Mouse (Mus musculus): ENCODE results near the gene Gm8005. TPM values are rescaled to one million over a fixed set of nuclear protein-coding genes. Genes with fewer than 3 reads are reported as not detected.
"Not testable (repeated sequence)": the region's sequence is repeated elsewhere in the genome, so short reads cannot be mapped to it uniquely, and the experiment has no call there.

The Gm8005 gene
- polyA plus RNA-seq (2012; rRNA removed): not detected in 2 replicates

- 90% methylated on average over 2 of the region's 4 CpGs for WGBS
- not testable (repeated sequence) for H3K4me1 ChIP-seq (ENCODE audit: control insufficient read depth, insufficient read depth, low read length); DNase-seq; H3K4me3 ChIP-seq (replicated peaks; ENCODE audit: extremely low read depth, low read depth, low read length)
These were observed at the start of gene Gm8005 for GRCm38 (mm10) chr14:42439573-42439972. TSS of gene Gm8005 (minus strand) at chr14:42439673.

GRCm38 (mm10) chr14:42463581-42463980, 24.1 kb upstream of the Gm8005 start, which contains the start of gene Gm8011:
TSS of gene Gm8011 (plus strand) at chr14:42463881.
- not testable (repeated sequence) for H3K4me3 ChIP-seq (replicated peaks; ENCODE audit: extremely low read depth, low read depth, low read length); DNase-seq
- 48% methylated on average over 2 of the region's 2 CpGs for WGBS

More at GRCm38 (mm10) chr14:42463581-42463980, 24.1 kb upstream of the Gm8005 start, which contains the start of gene Gm8011:
- not testable (repeated sequence) for H3K4me1 ChIP-seq (ENCODE audit: control insufficient read depth, insufficient read depth, low read length)

Other genes with a start within 250 kb of the Gm8005 start
- gene Gm3573, start 248.9 kb downstream of the Gm8005 start, polyA plus RNA-seq (2012; rRNA removed): not detected in 2 replicates
- gene Gm17026, start 179.6 kb downstream of the Gm8005 start, polyA plus RNA-seq (2012; rRNA removed): not detected in 2 replicates
- not detected in 2 replicates for gene Gm9611, start 142.3 kb downstream of the Gm8005 start, polyA plus RNA-seq (2012; rRNA removed)
- not detected in 2 replicates for gene Gm7995, start 129.5 kb downstream of the Gm8005 start, polyA plus RNA-seq (2012; rRNA removed)
- gene Gm8011, start 24.2 kb upstream of the Gm8005 start, polyA plus RNA-seq (2012; rRNA removed): not detected in 2 replicates
- gene Gm8020, start 62.7 kb upstream of the Gm8005 start, polyA plus RNA-seq (2012; rRNA removed): not detected in 2 replicates
- gene Gm8024, start 84.6 kb upstream of the Gm8005 start, polyA plus RNA-seq (2012; rRNA removed): not detected in 2 replicates
- not detected in 2 replicates for gene Gm17124, start 160.2 kb upstream of the Gm8005 start, polyA plus RNA-seq (2012; rRNA removed)
- gene Gm3633, start 202.2 kb upstream of the Gm8005 start, polyA plus RNA-seq (2012; rRNA removed): not detected in 2 replicates
- gene Gm10378, start 216.3 kb upstream of the Gm8005 start, polyA plus RNA-seq (2012; rRNA removed): not detected in 2 replicates

All from lung, adult 2 months (tissue).